Mouse (Mus musculus) kidney, postnatal 10 days (tissue): ENCODE measurements around the gene Ros1.

Experiments used
- DNase-seq: peaks from one replicate; pipeline ENCODE4 v3.0.0; 2021; ENCODE audit warnings: mixed read lengths

Gene Ros1

GRCm38 (mm10) chr10:52021736-52022394 is 173.2 kb downstream of the Ros1 start:
- no peak for DNase-seq

DNA sequence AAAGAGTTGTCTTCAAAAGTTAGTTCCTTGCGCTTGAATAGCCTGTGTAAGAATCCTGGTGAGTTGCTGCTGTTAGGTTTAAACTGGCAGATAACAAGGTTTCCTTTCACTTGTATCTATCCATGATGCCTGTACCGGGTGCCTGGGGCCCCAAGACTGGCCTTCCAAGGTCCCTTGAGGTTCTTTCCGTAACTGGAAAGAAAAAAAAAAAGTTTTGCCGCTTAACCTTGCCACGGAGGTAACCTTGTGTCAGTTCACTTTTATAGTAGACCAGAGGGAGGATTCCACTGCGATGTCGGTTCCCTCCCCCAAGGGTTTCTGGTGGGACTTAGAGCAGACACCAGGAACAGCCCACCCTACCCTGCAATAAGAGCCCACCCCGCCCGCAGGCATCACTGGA is 173.8 kb downstream of the Ros1 start:
- DNase-seq: no peak

DNA sequence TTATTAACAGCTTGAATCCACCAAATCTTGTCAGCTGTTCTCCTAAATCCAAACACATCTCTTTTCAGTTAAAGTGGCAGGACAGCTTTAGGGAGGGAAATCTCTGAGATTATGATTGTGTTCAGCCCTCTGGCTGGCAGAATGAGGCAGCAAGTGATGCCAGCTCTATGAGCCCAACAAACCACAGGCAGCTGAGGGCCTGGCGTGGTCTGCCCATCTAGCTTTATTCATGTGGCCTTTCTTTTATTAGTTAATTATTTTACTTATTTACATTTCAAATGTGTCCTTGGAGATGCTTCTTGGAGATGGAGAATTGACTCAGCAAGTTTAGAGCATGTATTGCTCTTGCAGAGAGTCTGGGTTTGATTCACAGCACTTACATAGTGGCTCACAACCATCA is 176.6 kb downstream of the Ros1 start:
- DNase-seq: no peak
